Mouse (Mus musculus): ENCODE results near the gene Smdt1. TPM values are rescaled to one million over a fixed set of nuclear protein-coding genes. Genes with fewer than 3 reads are reported as not detected.
A peak's percentile ranks its signal among the peaks of the same experiment; 100 is the strongest.

The Smdt1 gene
- polyA plus RNA-seq, 1 experiment = 198 TPM

DNA sequence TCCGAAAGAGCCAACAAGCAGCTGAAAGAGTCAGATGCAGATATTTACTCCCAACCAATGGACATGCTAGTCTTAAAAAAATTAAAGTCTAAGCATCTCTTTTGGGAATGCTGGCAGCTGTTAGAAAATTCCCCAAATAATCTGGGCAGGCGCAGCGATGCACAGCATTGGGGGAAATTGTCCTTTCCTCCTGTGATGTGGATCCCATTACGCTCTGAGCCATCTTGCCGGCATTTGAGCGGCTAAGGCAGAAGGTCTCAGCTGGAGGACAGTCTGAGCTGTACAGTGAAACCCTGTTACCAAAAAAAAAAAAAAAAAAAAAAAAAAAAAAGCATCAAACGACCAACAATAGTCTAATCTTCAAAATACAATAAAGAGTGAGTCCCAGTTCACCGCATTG is 16.6 kb upstream of the Smdt1 start:
- no peak for TF ChIP-seq FLI1 (IDR thresholded peaks at IDR 0.05; ENCODE audit: low read length)
- no peak for TF ChIP-seq GATA1 (IDR thresholded peaks at IDR 0.05; ENCODE audit: borderline replicate concordance, low read length)
- Histone ChIP-seq H3K9me3 (peaks cover 9% of the 10 kb centered on the region), H3K4me1 (peaks cover 45% of the 10 kb centered on the region), H3K4me3 (replicated peaks) (no peak overlapping the region), H3K36me3 (replicated peaks; ENCODE audit: low read length) (no peaks in the 10 kb centered on the region), H3K27me3 (replicated peaks) (peaks cover 3% of the 10 kb centered on the region)

DNA sequence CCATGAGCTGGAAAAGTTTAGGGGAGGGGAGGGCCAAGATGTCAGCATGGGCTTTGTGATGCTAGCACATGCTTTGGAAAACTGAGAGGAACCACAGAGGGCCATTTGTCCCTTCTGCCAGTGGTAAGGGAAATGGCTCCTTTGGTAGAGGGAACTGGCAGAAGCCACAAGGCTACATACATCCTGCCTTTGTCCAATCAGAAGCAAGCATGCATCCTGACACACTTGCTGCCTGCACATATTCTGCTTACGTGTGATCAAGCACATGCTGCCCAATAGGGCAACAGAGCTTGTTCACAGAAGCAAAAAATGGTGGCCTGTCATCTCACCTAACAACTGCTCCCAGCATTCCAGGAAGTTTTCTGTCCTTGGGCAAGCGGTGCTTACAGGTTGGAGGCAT is 13.4 kb upstream of the Smdt1 start:
- Histone ChIP-seq H3K4me1 (peaks cover 35% of the 10 kb centered on the region), H3K36me3 (replicated peaks; ENCODE audit: low read length) (peaks cover 22% of the 10 kb centered on the region), H3K27me3 (replicated peaks) (peaks cover 3% of the 10 kb centered on the region), H3K9me3 (peaks cover 6% of the 10 kb centered on the region), H3K4me3 (replicated peaks) (no peak overlapping the region)
- no peak for TF ChIP-seq GATA1 (IDR thresholded peaks at IDR 0.05; ENCODE audit: borderline replicate concordance, low read length)
- TF ChIP-seq FLI1 (IDR thresholded peaks at IDR 0.05; ENCODE audit: low read length) = no peak

DNA sequence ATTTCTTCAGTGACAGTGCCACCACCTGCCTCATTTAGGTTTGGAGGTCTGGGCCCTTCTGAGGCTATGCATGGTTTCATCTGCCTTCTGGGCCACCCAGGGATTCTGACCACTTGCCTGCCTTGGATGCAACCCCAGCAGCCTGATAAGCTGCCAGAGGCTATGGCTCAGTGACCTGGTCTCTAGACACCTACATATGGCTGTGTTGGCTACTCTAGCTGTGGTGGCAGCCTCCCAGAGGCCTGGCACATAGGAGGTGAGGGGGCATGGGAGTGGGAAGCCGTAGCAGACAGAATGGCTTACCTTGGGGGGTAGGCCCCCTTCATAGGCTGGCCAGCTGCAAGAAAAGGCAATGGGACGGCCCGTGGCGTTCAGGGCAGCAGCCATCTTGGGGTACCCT is 3.6 kb upstream of the Smdt1 start:
- Histone ChIP-seq H3K27me3 (replicated peaks) (no peaks in the 10 kb centered on the region), H3K9me3 (no peaks in the 10 kb centered on the region), H3K4me3 (replicated peaks) (no peak overlapping the region), H3K4me1 (peaks cover 53% of the 10 kb centered on the region), H3K36me3 (replicated peaks; ENCODE audit: low read length) (peaks cover 70% of the 10 kb centered on the region)
- TF ChIP-seq GATA1 (IDR thresholded peaks at IDR 0.05; ENCODE audit: borderline replicate concordance, low read length) (no peak), FLI1 (IDR thresholded peaks at IDR 0.05; ENCODE audit: low read length) (no peak)

DNA sequence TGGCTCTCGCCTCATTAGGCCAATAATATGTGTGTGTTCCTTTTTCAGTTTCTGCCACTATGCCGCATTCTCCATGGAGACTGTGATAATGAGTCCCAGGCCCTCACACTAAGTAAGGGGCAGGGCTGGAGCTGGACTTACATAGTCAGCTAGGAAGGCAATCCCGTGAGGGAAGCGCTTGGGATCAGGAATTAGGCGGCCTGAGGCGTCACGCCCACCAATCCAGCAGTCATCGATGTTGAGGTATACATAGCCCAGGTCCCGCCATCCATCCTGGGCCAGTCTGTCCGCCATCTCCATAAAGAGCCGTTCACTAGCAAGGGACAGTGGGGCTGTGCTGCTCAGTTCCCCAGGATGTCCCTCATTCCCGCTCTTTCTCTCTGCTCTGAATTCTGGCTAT is 2.1 kb upstream of the Smdt1 start:
- Histone ChIP-seq H3K9me3 (no peaks in the 10 kb centered on the region), H3K36me3 (replicated peaks; ENCODE audit: low read length) (peaks cover 56% of the 10 kb centered on the region), H3K27me3 (replicated peaks) (no peaks in the 10 kb centered on the region), H3K4me1 (peaks cover 67% of the 10 kb centered on the region), H3K4me3 (replicated peaks) (peak overlapping the region; percentile 74)
- TF ChIP-seq FLI1 (IDR thresholded peaks at IDR 0.05; ENCODE audit: low read length) (no peak), GATA1 (IDR thresholded peaks at IDR 0.05; ENCODE audit: borderline replicate concordance, low read length) (no peak)

DNA sequence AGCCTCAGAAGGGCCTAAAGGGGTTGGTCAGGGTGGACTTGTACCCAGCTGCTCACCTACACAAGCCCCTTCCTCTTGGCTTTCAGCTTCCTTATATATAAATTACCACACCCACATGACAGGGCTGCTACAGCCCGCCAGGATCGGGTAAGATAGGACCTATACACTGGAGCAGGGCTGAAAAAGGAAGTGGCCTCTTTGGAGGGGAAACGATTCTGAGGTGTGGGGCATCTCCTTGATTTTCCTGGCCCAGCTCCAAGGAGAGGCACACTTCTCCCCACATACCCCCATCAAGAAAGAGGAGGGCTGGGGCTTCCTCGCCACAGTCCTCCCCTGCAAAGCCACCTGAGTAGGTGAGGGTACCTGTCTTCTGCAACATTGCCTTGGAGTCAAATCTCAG is 884 bp upstream of the Smdt1 start:
- Histone ChIP-seq H3K9me3 (no peaks in the 10 kb centered on the region), H3K4me3 (replicated peaks) (peak overlapping the region; percentile 91), H3K36me3 (replicated peaks; ENCODE audit: low read length) (peaks cover 44% of the 10 kb centered on the region), H3K27me3 (replicated peaks) (no peaks in the 10 kb centered on the region), H3K4me1 (peaks cover 70% of the 10 kb centered on the region)
- TF ChIP-seq GATA1 (IDR thresholded peaks at IDR 0.05; ENCODE audit: borderline replicate concordance, low read length) (no peak), FLI1 (IDR thresholded peaks at IDR 0.05; ENCODE audit: low read length) (no peak)

DNA sequence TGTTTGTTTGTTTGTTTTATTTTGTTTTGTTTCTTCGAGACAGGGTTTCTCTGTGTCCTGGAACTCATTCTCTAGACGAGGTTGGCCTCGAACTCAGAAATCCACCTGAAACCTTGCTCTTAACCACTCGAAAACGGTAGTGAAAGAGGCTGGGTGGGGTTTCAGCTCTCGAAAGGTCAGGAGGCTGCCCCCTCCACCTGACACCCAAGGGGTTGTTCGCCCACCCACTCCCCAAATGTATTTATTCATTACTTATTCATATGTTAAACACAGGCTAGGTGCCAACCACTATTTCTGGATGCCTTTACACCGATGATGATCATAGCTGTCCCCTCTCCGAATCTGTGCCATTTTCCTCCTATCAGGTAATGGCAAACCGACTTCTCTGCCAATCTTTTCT is 391 bp downstream of the Smdt1 start:
- Histone ChIP-seq H3K36me3 (replicated peaks; ENCODE audit: low read length) (peaks cover 45% of the 10 kb centered on the region), H3K27me3 (replicated peaks) (no peaks in the 10 kb centered on the region), H3K9me3 (peaks cover 5% of the 10 kb centered on the region; the same call in 1 of the 2 replicates), H3K4me1 (peaks cover 83% of the 10 kb centered on the region), H3K4me3 (replicated peaks) (peak overlapping the region; percentile 91)
- TF ChIP-seq FLI1 (IDR thresholded peaks at IDR 0.05; ENCODE audit: low read length) (no peak), GATA1 (IDR thresholded peaks at IDR 0.05; ENCODE audit: borderline replicate concordance, low read length) (no peak)

DNA sequence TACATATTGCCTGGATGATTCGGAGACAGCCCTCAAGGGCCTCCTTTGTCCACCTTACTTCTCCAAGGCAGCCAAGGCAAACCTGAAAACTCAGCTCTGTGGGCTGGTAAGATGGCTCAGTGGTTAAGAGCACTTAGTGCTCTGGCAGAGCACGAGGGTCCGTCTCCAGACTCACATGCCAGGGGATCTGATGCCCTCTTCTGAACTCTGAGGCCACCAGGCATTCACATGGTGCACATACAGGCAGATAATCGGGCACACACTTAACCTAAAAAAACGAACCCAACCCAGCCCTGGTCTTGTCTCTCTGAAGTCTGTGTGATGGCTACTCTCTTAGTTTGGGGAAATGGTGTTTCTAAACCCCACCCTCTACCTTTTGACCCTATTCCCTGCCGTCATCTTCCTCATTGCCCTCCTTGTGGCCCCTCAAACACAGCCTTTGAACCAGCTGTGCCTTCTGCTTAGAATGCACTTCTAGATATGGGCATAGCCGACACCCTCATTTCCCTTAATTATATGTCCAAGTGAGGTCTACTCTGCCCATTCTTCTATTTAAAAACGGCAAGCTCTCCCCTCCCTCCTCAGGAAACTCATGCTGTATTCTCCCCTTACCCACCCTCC is 985 bp downstream of the Smdt1 start:
- TF ChIP-seq FLI1 (IDR thresholded peaks at IDR 0.05; ENCODE audit: low read length) (no peak), GATA1 (IDR thresholded peaks at IDR 0.05; ENCODE audit: borderline replicate concordance, low read length) (no peak)
- H3K4me1 ChIP-seq = peaks cover 89% of the 10 kb centered on the region
- peak overlapping the region; percentile 91 for H3K4me3 ChIP-seq (replicated peaks)
- peaks cover 45% of the 10 kb centered on the region for H3K36me3 ChIP-seq (replicated peaks; ENCODE audit: low read length)
- H3K9me3 ChIP-seq = peaks cover 5% of the 10 kb centered on the region; the same call in 1 of the 2 replicates
- H3K27me3 ChIP-seq (replicated peaks) = no peaks in the 10 kb centered on the region

DNA sequence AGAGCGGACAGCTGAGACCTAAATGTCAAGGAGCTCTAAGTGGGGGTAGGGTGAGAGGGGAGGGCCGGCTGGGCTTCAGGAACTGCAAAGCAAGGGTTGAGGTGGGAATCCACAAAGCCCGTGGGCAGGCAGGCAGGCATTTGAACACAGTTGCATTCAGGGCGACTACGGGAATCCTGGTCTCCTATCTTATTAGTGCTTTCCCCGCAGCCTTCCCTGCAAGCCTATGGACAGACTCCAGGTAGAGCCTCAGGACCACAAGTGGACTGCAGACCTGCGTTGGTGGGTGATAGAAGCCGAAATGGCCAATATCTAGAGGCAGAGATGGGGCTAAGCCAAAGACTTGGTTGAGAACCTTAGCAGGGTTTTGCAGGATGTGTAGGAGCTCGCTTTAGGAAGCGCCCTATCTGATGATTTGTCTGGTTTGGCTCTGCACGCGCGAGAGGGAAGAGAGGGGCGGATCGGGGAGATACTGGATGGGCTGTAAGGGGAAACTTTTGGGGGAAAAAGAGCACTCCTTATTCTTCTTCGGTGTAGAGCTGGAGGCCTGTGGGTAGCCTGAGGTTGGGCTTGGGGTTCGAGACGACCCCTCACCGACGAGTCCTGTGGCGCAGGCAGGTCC is 1.8 kb downstream of the Smdt1 start:
- peaks cover 5% of the 10 kb centered on the region; the same call in 1 of the 2 replicates for H3K9me3 ChIP-seq
- peaks cover 90% of the 10 kb centered on the region for H3K4me1 ChIP-seq
- no peaks in the 10 kb centered on the region for H3K27me3 ChIP-seq (replicated peaks)
- peaks cover 40% of the 10 kb centered on the region for H3K36me3 ChIP-seq (replicated peaks; ENCODE audit: low read length)
- peak overlapping the region; percentile 92 for H3K4me3 ChIP-seq (replicated peaks)
- TF ChIP-seq FLI1 (IDR thresholded peaks at IDR 0.05; ENCODE audit: low read length) (no peak), GATA1 (IDR thresholded peaks at IDR 0.05; ENCODE audit: borderline replicate concordance, low read length) (no peak)

DNA sequence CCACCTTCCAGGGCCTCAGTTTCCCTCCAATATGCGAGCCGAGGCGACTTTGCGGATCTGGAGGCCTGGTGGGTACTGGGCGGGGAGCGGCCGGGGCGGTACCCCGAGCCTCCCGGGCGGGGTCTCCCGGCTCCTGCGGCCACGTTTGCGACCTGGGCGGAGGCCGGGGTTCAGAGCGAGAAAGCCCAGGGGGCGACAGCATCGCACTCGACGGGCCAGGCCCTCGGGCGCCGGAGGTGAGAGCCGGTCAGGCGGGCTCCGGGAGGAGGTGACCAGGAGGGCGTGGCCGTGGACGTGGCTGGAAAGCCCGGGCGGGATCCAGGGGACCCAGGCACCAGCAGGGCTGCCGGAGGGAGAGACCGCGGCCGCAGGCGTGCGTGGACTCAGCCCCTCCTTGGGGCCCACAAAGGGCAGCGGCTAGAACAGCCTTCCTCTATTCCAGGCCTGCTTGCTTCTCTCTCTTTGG is 2.3 kb downstream of the Smdt1 start:
- TF ChIP-seq FLI1 (IDR thresholded peaks at IDR 0.05; ENCODE audit: low read length) (no peak), GATA1 (IDR thresholded peaks at IDR 0.05; ENCODE audit: borderline replicate concordance, low read length) (no peak)
- Histone ChIP-seq H3K4me1 (peaks cover 85% of the 10 kb centered on the region), H3K36me3 (replicated peaks; ENCODE audit: low read length) (peaks cover 34% of the 10 kb centered on the region), H3K27me3 (replicated peaks) (no peaks in the 10 kb centered on the region), H3K9me3 (peaks cover 5% of the 10 kb centered on the region; the same call in 1 of the 2 replicates), H3K4me3 (replicated peaks) (peak overlapping the region; percentile 92)
